Mouse (Mus musculus): ENCODE results near the gene Rsrc2. TPM values are rescaled to one million over a fixed set of nuclear protein-coding genes. Genes with fewer than 3 reads are reported as not detected.

Rsrc2 gene
- polyA plus RNA-seq, 1 experiment = 4.1 TPM

GRCm38 (mm10) chr5:123709571-123709970 is 39.6 kb downstream of the Rsrc2 start:
- TF ChIP-seq GATA1 (IDR thresholded peaks at IDR 0.05; ENCODE audit: low read length) = no peak

GRCm38 (mm10) chr5:123708598-123708997 is 40.6 kb downstream of the Rsrc2 start:
- TF ChIP-seq GATA1 (IDR thresholded peaks at IDR 0.05; ENCODE audit: low read length) = no peak

- no peak for TF ChIP-seq GATA1 (IDR thresholded peaks at IDR 0.05; ENCODE audit: low read length)
Observed at GRCm38 (mm10) chr5:123700625-123701024, 48.6 kb downstream of the Rsrc2 start.

GRCm38 (mm10) chr5:123699198-123699597 is 50.0 kb downstream of the Rsrc2 start:
- TF ChIP-seq GATA1 (IDR thresholded peaks at IDR 0.05; ENCODE audit: low read length) = no peak

- no peak for TF ChIP-seq GATA1 (IDR thresholded peaks at IDR 0.05; ENCODE audit: low read length)
Observed at GRCm38 (mm10) chr5:123696961-123697360, 52.3 kb downstream of the Rsrc2 start.

- no peak for TF ChIP-seq GATA1 (IDR thresholded peaks at IDR 0.05; ENCODE audit: low read length)
Observed at GRCm38 (mm10) chr5:123696244-123696643, 53.0 kb downstream of the Rsrc2 start.

GRCm38 (mm10) chr5:123694468-123694867 is 54.7 kb downstream of the Rsrc2 start:
- no peak for TF ChIP-seq GATA1 (IDR thresholded peaks at IDR 0.05; ENCODE audit: low read length)

GRCm38 (mm10) chr5:123684221-123685144 is 64.7 kb downstream of the Rsrc2 start, which contains the start of gene Clip1:
TSS of gene Clip1 (minus strand) at chr5:123684618.
- TF ChIP-seq GATA1 (IDR thresholded peaks at IDR 0.05; ENCODE audit: low read length) = no peak

GRCm38 (mm10) chr5:123683377-123684220 is 65.6 kb downstream of the Rsrc2 start:
- TF ChIP-seq GATA1 (IDR thresholded peaks at IDR 0.05; ENCODE audit: low read length) = no peak

- TF ChIP-seq GATA1 (IDR thresholded peaks at IDR 0.05; ENCODE audit: low read length) = no peak
Observed at GRCm38 (mm10) chr5:123683043-123683376, 66.2 kb downstream of the Rsrc2 start.

- TF ChIP-seq GATA1 (IDR thresholded peaks at IDR 0.05; ENCODE audit: low read length) = no peak
Observed at GRCm38 (mm10) chr5:123682372-123682771, 66.8 kb downstream of the Rsrc2 start.

- TF ChIP-seq GATA1 (IDR thresholded peaks at IDR 0.05; ENCODE audit: low read length) = no peak
Observed at GRCm38 (mm10) chr5:123679546-123680263, 69.5 kb downstream of the Rsrc2 start.

GRCm38 (mm10) chr5:123679106-123679505 is 70.1 kb downstream of the Rsrc2 start:
- TF ChIP-seq GATA1 (IDR thresholded peaks at IDR 0.05; ENCODE audit: low read length) = no peak

Other genes starting within 250 kb of the Rsrc2 start
- gene B3gnt4, start 239.0 kb downstream of the Rsrc2 start, polyA plus RNA-seq (2012) = not detected in 2 replicates
- gene Diablo, start 225.2 kb downstream of the Rsrc2 start, polyA plus RNA-seq (2012) = 5.1 and 6.6 TPM in 2 replicates
- 0.10 and 0.29 TPM in 2 replicates for gene Gm49027, start 223.9 kb downstream of the Rsrc2 start, polyA plus RNA-seq (2012)
- gene Vps33a, start 176.4 kb downstream of the Rsrc2 start, polyA plus RNA-seq (2012) = 10.1 and 11.2 TPM in 2 replicates
- 17.4 and 20.2 TPM in 2 replicates for gene Clip1, start 64.8 kb downstream of the Rsrc2 start, polyA plus RNA-seq (2012)
- 98.2 and 122 TPM in 2 replicates for gene Zcchc8, start 28.3 kb downstream of the Rsrc2 start, polyA plus RNA-seq (2012)
- gene Kntc1, start 302 bp upstream of the Rsrc2 start, polyA plus RNA-seq (2012) = 3.4 and 3.5 TPM in 2 replicates
- not detected in 2 replicates for gene Hcar2, start 116.1 kb upstream of the Rsrc2 start, polyA plus RNA-seq (2012)
- not detected in 2 replicates for gene Hcar1, start 130.6 kb upstream of the Rsrc2 start, polyA plus RNA-seq (2012)
- 169 and 194 TPM in 2 replicates for gene Denr, start 157.8 kb upstream of the Rsrc2 start, polyA plus RNA-seq (2012)
- not detected in 2 replicates for gene Gm43518, start 178.0 kb upstream of the Rsrc2 start, polyA plus RNA-seq (2012)
- 4.1 and 6.2 TPM in 2 replicates for gene Ccdc62, start 181.3 kb upstream of the Rsrc2 start, polyA plus RNA-seq (2012)
- 20.2 and 23.1 TPM in 2 replicates for gene Hip1r, start 224.2 kb upstream of the Rsrc2 start, polyA plus RNA-seq (2012)

All from G1E-ER4 (cell line).